Mouse (Mus musculus) CD8-positive naive resting alpha-beta T cell, adult 2 months (primary cell): Measurements from ENCODE around the gene Csrnp2.
"Not testable (repeated sequence)": the region's sequence is repeated elsewhere in the genome, so short reads cannot be mapped to it uniquely, and the experiment has no call there.

Experiments
- DNase-seq, 2 experiments: peaks; one replicate each; pipeline ENCODE4 v3.0.0; 2022; ENCODE audit warnings: low read depth in 2 of 2, low spot score in 2 of 2

The Csrnp2 gene

GRCm38 (mm10) chr15:100495102-100495501, at the start of gene Csrnp2:
TSS of gene Csrnp2 (minus strand) at chr15:100495488.
- peak; percentile 73 to 75 for DNase-seq

GRCm38 (mm10) chr15:100543651-100544030, 48.4 kb upstream of the Csrnp2 start:
- not testable (repeated sequence) for DNase-seq

- DNase-seq, result not testable (repeated sequence)
Measured at GRCm38 (mm10) chr15:100542876-100543650, 47.8 kb upstream of the Csrnp2 start.

GRCm38 (mm10) chr15:100541426-100541825, 46.1 kb upstream of the Csrnp2 start:
- no peak for DNase-seq

- DNase-seq, result not testable (repeated sequence)
Measured at GRCm38 (mm10) chr15:100541001-100541400, 45.7 kb upstream of the Csrnp2 start.

- DNase-seq, result peak; percentile 10 to 23
Measured at GRCm38 (mm10) chr15:100539411-100539810, 44.1 kb upstream of the Csrnp2 start.

- peak; percentile 28 to 55 for DNase-seq
Measured at GRCm38 (mm10) chr15:100537913-100538312, 42.6 kb upstream of the Csrnp2 start.

- DNase-seq, result no peak
Measured at GRCm38 (mm10) chr15:100527900-100528299, 32.6 kb upstream of the Csrnp2 start.

GRCm38 (mm10) chr15:100525405-100525804, 30.1 kb upstream of the Csrnp2 start:
- DNase-seq, result no peak

GRCm38 (mm10) chr15:100520306-100520705, 25.0 kb upstream of the Csrnp2 start:
- no peak for DNase-seq

GRCm38 (mm10) chr15:100515121-100515520, 19.8 kb upstream of the Csrnp2 start:
- DNase-seq, result no peak

GRCm38 (mm10) chr15:100513387-100513786, 18.1 kb upstream of the Csrnp2 start:
- no peak for DNase-seq

- DNase-seq, result no peak
Measured at GRCm38 (mm10) chr15:100510072-100510471, 14.8 kb upstream of the Csrnp2 start.

- DNase-seq, result no peak
Measured at GRCm38 (mm10) chr15:100508454-100509167, 13.3 kb upstream of the Csrnp2 start.

GRCm38 (mm10) chr15:100499506-100499905, 4.2 kb upstream of the Csrnp2 start:
- not testable (repeated sequence) for DNase-seq

GRCm38 (mm10) chr15:100494647-100495046, 641 bp downstream of the Csrnp2 start:
- DNase-seq, result no peak

- no peak for DNase-seq
Measured at GRCm38 (mm10) chr15:100491966-100492365, 3.3 kb downstream of the Csrnp2 start.

GRCm38 (mm10) chr15:100489263-100489662, 6.0 kb downstream of the Csrnp2 start:
- no peak for DNase-seq

GRCm38 (mm10) chr15:100488297-100488696, 7.0 kb downstream of the Csrnp2 start:
- DNase-seq, result not testable (repeated sequence)

- DNase-seq, result no peak
Measured at GRCm38 (mm10) chr15:100487050-100487449, 8.2 kb downstream of the Csrnp2 start.

- DNase-seq, result no peak
Measured at GRCm38 (mm10) chr15:100486450-100486849, 8.8 kb downstream of the Csrnp2 start.

GRCm38 (mm10) chr15:100485576-100485975, 9.7 kb downstream of the Csrnp2 start:
- DNase-seq, result no peak
